Mouse (Mus musculus) G1E-ER4 (cell line): Measurements from ENCODE around the gene Magea3. TPM values are rescaled to one million over a fixed set of nuclear protein-coding genes. Genes with fewer than 3 reads are reported as not detected.
"Not testable (repeated sequence)": the region's sequence is repeated elsewhere in the genome, so short reads cannot be mapped to it uniquely, and the experiment has no call there.

Experiments
- GATA1 ChIP-seq: IDR thresholded peaks from one replicate; pipeline ENCODE4 v1.8.0; 2012; ENCODE audit warnings: low read length, inconsistent platforms
- polyA plus RNA-seq: library from polyadenylated mRNA; stranded (reverse); fragments of >175 nt; gene quantifications from 2 replicates; pipeline ENCODE4 v1.2.3, GENCODE M21; 2012

Gene Magea3
- not detected in 2 replicates for polyA plus RNA-seq

DNA sequence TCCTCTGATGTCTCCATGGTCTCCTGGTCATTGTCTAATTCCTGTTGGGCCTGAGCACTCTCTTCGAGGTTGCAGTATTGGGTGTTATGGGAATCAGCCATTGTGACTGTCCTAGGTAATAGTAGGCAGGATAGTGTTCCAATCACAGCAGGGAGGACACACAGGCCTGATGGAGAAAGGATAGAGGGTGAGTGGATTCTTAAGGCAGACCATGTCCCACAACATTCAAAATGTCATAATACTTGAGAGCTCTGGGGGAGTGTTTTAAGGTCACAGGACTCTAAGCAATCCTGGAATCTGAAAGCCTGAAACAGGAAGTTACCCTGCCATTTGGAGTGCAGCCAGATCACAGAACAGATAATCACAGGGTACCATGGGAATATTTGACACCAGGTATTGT, at the start of gene Magea3:
Gene Magea3, minus strand, starts transcription at position 101 of the 400 bp plus-strand sequence.
- TF ChIP-seq GATA1: not testable (repeated sequence)

DNA sequence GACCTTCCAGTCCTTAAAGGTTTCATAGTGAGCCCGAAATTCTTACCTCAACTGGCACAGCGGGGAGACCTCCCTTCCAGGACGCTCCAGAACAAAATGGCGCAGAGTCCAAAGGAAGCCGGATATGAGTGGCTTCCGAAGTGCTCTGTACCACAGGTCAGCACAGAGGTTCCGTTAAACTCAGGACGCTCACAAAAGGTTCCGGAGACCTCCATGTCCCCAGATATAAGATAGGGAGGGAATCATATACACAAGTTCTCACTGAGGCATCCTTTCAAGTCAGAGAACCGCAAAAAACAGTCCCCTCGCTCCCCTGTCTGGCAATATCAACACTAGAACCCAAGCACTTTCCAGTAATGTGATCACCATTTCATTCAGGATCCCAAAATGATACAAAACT, 46.4 kb upstream of the Magea3 start, which contains the start of gene Magea8:
Gene Magea8, minus strand, starts transcription at position 101 of the 400 bp plus-strand sequence.
- TF ChIP-seq GATA1: not testable (repeated sequence)

- not testable (repeated sequence) for TF ChIP-seq GATA1
Observed at GRCm38 (mm10) chrX:154935887-154936286, 13.4 kb downstream of the Magea3 start, which contains the start of gene Magea6. Gene Magea6 (minus strand): TSS chrX:154935987.

Other genes with a start within 250 kb of the Magea3 start
- not detected in 2 replicates for gene Cldn34b1, start 59.2 kb downstream of the Magea3 start, polyA plus RNA-seq
- not detected in 2 replicates for gene Magea6, start 13.5 kb downstream of the Magea3 start, polyA plus RNA-seq
- gene Magea8, start 46.3 kb upstream of the Magea3 start, polyA plus RNA-seq: not detected in 2 replicates
- gene Magea5, start 113.6 kb upstream of the Magea3 start, polyA plus RNA-seq: not detected in 2 replicates
- gene Magea1, start 140.3 kb upstream of the Magea3 start, polyA plus RNA-seq: not detected in 2 replicates
- not detected in 2 replicates for gene Magea2, start 144.2 kb upstream of the Magea3 start, polyA plus RNA-seq
- not detected in 2 replicates for gene Cldn34b2, start 178.9 kb upstream of the Magea3 start, polyA plus RNA-seq